Mouse (Mus musculus) cerebellum, adult (tissue): ENCODE data around the gene Snrpg.

ENCODE experiments used
- ATAC-seq: cut with Nextera tagmentation; 2 replicates; pipeline ENCODE4 v1.9.2; 2017; ENCODE audit warnings: mild to moderate bottlenecking, moderate library complexity, mixed read lengths; ENCODE audit not compliant: insufficient number of reproducible peaks, low FRiP score, low TSS enrichment

The Snrpg gene

DNA sequence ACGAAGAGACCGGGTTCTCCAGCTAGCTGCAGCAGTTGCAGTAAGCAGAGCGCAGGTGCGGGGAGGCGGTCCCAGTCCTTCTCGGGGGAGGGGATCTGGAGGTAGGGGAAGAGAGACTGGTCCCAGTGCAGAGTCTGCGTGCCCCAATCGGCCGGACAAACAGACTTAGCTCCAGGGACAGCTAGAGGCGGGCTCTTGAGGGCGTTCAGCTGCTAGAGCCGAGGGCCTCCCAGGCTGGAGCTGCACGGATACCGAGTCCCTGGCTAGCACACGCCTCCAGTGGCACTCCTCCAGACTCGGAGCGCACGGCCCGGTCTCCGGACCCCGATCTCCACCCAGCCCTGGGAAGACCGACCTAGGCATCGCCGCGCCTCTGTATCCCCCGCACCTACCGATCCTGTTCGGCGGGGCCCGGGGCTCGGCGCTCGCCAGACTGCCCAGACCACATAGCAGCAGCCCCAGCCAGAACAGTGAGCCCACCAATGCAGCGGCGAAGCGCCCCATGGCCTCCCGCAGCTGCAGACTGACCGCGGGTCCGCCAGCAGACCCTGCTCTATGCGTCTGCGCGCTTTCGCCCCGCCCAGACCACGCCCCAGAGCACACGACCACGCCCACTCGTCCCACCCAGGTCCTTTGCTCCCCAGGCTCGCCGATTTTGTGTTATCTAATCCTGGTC is 25.6 kb downstream of the Snrpg start, which contains the start of gene Pcyox1:
Gene Pcyox1 (minus strand): TSS at position 574 of the 676 bp plus-strand sequence.
- peak; percentile 85 for ATAC-seq

DNA sequence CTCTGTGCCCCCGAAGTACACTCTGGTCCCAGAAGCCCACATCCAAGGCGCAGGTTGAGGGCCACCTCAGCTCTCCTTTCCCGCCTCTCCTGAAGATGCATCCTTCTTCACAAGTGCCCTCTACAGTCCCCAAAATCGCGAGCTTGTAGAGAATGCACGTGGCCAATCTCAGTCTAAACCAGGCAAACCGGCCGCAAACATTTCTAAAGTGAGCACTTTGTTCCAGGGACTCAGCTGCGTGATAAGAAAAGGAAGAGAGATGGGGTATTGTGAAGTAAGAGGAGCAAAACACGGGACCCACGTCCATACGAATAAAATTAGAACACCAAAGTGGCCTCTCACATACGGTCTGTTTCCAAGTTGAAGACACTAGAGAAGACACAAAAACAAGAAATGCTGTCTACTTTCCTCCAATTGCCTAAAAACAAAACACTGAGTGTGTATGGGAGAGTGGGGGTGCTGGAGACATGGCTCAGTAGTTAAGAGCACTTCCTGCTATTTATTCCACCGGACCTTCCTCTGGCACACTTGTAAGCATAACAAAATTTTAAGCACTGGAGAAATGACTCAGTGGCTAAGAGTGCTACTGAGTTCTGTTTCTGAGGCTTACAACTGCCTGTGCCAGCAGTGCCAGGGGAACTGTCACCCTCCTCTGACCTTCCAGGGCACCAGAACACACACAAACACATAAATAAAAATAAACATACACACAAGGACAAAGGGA is 26.3 kb downstream of the Snrpg start:
- no peak for ATAC-seq

DNA sequence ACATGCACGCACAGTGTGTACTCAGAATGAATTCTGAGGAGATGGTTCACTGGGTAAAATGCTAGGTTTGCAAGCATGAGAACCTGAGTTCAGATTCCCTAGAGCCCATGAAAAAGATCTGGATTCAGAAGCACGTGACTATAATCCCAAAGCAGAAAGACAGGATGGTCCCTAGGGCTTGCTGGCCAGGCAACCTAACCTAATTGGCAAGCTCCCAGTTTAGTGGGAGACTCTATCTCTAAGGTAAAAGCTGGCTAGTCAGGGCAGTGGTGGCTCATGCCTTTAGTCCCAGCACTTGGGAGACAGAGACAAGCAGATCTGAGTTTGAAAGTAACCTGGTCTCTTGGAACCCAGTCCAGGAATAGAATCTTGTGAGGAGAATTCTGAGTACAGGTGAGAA is 27.9 kb downstream of the Snrpg start:
- ATAC-seq, result no peak

DNA sequence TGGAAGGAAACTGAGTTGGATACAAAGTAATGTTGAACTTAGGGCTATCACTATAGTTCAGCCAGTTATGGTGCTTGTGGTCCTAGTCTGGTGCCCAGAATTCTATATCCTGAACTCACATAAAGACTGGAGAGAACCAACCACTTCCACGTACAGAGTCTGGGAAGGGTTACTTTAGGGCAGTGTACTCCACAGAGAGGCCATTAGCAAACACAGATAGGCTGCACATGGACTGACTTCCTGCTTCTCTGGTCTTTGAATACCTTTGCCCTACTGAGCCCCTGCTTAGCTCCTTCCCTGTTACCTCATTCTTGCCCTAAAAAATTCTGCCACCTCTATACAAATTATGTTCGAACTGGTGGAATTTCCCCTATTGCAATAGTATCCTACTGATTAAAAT is 28.9 kb downstream of the Snrpg start:
- no peak for ATAC-seq

DNA sequence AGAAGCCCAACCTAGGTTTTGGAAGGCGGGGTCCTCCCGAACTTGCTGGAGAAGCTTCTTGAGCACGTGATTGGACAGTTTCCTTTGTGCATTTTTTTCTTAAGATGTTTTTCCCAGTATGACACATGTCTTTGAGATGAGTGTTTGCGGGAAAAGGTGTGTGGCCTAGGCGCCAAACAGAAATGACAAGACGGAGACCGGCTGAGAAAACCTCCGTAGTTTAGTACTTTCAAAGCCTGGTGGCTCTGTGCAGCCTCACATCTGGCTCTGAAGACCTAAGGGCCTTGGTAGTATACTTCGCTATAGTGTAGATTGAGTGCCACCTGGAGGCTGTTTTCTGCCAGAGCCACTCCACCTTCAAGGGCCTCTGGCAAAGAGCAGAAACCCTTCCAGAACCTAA is 29.9 kb downstream of the Snrpg start:
- ATAC-seq, result no peak

DNA sequence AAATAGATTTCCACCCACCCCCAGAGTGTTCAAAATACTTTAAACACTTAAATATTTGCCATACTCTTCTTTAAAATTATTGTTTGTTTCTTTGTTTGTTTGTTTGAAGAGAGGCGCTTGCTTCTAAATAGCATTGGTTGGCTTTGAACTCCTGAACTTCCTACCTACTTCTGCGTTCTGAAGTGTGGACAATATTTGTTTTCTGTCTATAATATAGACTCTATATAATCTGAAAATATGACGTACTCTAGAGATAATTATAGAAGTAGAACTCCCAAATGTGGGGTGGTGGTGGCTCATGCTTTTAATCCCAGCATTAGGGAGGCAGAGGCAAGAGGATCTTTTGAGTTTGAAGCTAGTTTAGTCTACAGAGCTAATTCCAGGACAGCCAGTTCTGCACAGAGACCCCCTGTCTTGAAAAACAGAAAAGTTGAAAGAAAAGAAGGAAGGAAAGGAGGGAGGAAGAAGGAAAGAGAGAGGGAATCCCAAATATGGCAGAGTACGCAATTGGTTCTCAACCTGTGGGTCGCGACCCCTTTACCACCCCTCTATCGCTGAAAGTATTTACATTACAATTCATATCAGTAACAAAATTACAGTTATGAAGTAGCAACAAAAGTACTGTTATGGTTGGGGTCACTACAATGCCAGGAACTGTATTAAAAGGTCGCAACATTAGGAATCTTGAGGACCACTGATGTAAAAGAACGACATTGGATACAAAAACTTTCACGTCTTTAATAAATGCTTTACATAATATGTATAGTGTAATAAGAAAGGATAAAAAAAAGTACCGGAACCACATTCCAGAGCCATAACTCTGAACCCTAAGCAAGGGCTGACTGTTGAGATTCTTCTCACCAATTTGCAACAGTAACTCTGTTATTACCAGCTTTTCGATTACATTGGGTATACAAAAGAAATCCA is 31.8 kb downstream of the Snrpg start:
- ATAC-seq, result no peak

DNA sequence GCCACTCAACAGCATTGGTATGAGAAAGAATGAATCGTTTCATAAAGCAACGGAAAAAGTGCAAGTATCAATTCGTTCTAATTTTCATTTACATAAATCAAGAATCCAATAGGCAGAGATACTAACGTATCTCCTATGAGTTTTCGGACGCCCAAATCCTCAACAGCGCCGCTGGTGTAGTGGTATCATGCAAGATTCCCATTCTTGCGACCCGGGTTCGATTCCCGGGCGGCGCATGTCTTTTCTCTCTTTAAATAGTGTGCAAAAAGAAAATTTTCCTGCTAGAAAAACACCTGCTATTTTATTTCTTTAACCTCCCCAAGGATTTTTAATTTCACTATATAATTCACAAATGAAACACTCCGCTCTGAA is 32.6 kb downstream of the Snrpg start:
- peak; percentile 53 for ATAC-seq

DNA sequence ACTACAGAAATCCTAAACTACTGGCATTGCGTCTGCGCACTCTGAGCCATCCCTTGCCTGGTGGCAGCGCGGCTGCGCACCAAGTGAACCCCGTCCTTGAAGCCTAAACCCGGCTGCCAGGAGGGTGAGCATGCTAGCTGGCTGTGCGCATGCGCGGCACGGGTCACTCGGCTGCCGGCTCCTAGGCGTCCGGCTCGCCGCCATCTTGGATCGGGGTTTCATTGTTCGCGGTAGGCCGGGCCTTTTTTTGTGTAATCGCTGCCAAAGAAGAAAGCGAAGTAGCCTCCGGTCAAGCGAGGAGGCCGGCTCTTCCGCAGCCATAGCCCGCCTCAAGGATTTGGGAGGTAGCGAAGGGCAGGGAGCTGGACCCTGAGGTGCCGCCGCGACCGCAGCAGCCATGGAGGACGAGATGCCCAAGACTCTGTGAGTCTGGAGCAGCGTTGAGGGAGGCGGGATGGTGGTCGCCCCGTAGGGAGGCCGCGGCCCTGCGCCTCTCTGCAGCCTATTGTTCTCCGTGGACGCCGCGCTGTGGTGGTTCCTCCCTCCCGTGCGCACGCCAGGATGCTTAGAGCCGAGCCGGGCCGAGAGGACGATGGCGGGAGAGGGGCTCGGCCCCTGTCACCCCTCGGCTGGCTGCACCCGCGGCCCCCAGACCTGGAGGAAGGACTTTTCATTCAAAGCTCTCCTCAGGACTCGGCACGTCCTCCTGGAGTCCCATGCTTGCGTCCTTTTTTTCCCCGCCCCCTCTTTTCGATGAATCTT is 33.2 kb downstream of the Snrpg start, which contains the start of gene Tia1:
Gene Tia1 (plus strand): TSS at position 120 of the 762 bp plus-strand sequence.
- peak; percentile 97 for ATAC-seq

DNA sequence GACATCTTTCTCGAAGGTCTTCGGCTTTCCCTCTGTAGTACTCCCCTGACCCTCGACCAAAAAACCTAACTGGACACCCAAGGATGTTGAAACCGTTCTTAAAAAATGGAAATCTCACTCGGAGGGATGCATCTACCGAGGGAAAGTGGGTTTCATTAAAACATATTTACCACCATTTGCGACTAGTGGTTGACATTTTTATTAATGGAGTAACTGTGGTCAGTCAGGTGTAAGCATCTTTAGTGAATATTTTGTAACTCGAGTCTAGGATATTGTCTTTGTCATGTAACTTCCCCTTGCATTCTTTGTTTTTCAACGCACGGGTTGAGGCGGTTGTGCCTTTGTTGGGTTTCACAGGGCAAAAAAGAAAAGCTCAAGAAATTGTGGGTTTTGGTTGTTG is 33.9 kb downstream of the Snrpg start:
- no peak for ATAC-seq

DNA sequence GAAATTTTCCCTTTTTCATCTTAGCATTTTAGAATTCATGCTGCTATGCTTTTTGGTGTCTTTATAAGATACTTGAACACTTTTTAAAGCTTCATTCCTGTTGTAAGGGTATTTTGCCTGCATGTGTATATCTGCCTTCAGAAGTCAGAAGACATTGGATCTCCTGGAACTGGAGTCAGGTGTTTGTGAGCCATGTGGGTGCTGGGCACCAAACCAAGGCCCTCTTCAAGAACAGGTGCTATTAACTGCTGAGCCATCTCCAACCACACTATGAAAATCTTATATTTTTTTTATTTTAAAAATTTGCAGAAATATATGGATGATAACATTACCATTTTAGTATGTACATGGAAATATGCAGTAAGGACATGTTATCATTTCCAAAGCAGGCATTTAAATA is 35.2 kb downstream of the Snrpg start:
- ATAC-seq, result no peak

DNA sequence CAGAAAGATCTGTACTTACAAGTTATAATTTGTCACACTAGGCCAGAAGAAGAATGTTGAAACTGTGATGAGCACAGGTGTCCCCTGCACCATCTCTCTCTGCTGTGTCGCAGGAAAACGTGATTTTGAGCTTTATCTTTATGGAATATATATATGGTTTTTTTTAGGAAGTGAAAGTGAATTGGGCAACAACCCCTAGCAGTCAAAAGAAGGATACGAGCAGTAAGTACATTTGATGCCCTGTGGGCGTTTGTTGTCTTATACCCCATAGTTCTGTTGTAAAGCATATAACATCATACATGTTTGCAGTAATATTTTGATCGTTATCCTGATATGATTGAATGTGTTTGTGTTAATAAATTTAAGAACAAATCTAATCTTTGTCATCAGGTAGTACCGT is 47.6 kb downstream of the Snrpg start:
- ATAC-seq, result no peak

DNA sequence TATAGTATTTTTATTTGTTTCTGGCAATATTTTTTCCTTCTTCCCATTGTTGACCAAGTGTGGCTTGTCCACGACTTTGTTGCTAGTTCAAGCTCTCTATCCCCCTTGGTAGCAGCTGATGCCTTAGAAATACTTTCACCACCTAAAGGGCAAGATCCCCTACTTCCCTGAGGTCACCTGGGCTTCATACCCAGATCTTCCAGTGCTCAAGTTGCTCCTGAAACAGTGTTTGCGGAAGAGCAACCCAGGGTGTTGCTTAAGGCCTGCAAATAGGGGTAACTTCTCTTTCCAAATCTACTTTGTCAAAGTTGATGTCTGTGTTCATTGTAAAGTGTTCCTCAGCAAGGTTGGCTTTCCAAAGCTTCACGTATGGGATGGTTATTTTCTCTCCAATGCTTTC is 48.1 kb downstream of the Snrpg start:
- no peak for ATAC-seq

DNA sequence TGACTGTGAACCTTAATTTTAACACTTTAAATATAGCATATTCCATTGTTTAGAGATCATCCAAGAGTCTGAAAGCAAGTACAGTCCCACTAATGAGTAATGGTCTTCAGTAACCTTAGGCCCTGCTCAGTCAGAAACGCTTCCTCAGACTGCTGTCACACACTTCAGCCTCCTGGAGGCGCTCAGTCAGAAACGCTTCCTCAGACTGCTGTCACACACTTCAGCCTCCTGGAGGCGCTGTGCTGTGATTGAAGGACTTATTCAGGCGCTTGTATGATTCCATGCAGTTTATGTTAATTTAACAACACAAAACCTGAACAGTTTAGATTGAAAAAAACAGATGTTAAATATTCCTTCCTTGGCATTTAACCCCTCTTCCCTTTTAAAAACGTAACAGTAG is 49.4 kb downstream of the Snrpg start:
- ATAC-seq, result no peak

DNA sequence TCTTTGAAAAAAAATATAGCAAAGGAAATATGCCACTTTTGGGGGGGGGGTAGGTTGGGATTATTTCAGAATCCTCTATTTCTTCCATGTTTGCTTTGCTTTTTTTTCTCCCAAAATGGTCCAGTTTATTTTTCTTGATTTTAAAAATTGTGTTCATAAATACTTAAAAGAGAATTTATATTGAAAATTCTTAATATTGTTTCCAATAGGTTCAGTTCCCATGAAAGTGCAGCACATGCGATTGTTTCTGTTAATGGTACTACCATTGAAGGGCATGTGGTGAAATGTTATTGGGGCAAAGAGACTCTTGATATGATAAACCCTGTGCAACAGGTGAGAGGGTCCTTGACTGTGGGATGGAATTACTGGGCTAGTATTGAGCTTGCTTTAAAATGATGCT is 55.3 kb downstream of the Snrpg start, which contains the start of gene Gm44790:
Gene Gm44790 (plus strand): TSS at position 301 of the 400 bp plus-strand sequence.
- ATAC-seq, result no peak
